Mouse (Mus musculus) left cerebral cortex, adult 2 months (tissue): Measurements from ENCODE around the gene Ank3. TPM values are rescaled to one million over a fixed set of nuclear protein-coding genes. Genes with fewer than 3 reads are reported as not detected.

Source experiments
- DNase-seq, 2 experiments: peaks; one replicate each; pipeline ENCODE4 v3.0.0; 2021 to 2022; ENCODE audit warnings: low spot score in 2 of 2, mixed read lengths in 1 of 2; ENCODE audit errors: extremely low spot score in 1 of 2
- H3K27ac ChIP-seq: fragments of 200-600 bp; 2 replicates; pipeline ENCODE4 v1.8.1; 2022
- H3K4me3 ChIP-seq: fragments of 200-600 bp; 2 replicates; pipeline ENCODE4 v1.8.1; 2022
- CTCF ChIP-seq: fragments of 200-600 bp; IDR thresholded peaks from 2 replicates; pipeline ENCODE4 v1.8.1; 2022; ENCODE audit warnings: antibody characterized with exemption, mild to moderate bottlenecking, moderate library complexity
- intact Hi-C: fragments of 180-260 bp; cut with DNase I; formaldehyde crosslinking; loops from one replicate; pipeline ENCODE4 v1.15.1; 2025
- total RNA-seq, 2 experiments: library from RNA; stranded (reverse); gene quantifications; 2 replicates each; pipeline ENCODE4 v1.2.3; 2021

Ank3 gene
- total RNA-seq, 2 experiments from 2014 or later: 520 to 555 TPM

GRCm38 (mm10) chr10:69497382-69497781, 98.8 kb downstream of the Ank3 start:
- no peak for DNase-seq
- H3K27ac ChIP-seq: no peak overlapping the region
- no peak overlapping the region for H3K4me3 ChIP-seq
- TF ChIP-seq CTCF: no peak
- intact Hi-C loops: no loop called here

GRCm38 (mm10) chr10:69500171-69500860, 101.7 kb downstream of the Ank3 start:
- intact Hi-C loops: no loop called here
- no peak overlapping the region for H3K4me3 ChIP-seq
- no peak for TF ChIP-seq CTCF
- H3K27ac ChIP-seq: peak overlapping the region; percentile 28; the same call in 1 of the 2 replicates
- DNase-seq: peak in 1 of 2 experiments; percentile 48

GRCm38 (mm10) chr10:69503791-69504190, 105.2 kb downstream of the Ank3 start:
- intact Hi-C loops: no loop called here
- H3K27ac ChIP-seq: no peak overlapping the region
- H3K4me3 ChIP-seq: no peak overlapping the region
- DNase-seq: no peak
- TF ChIP-seq CTCF: no peak

- no peak overlapping the region for H3K4me3 ChIP-seq
- intact Hi-C loops: no loop called here
- H3K27ac ChIP-seq: no peak overlapping the region
- TF ChIP-seq CTCF: no peak
- DNase-seq: no peak
Observed at GRCm38 (mm10) chr10:69507719-69508118, 109.1 kb downstream of the Ank3 start.

- no peak for TF ChIP-seq CTCF
- no peak overlapping the region for H3K4me3 ChIP-seq
- DNase-seq: peak in 1 of 2 experiments; percentile 24
- H3K27ac ChIP-seq: no peak overlapping the region
- intact Hi-C loops: no loop called here
Observed at GRCm38 (mm10) chr10:69510392-69510791, 111.8 kb downstream of the Ank3 start.

GRCm38 (mm10) chr10:69511234-69511633, 112.7 kb downstream of the Ank3 start:
- intact Hi-C loops: no loop called here
- Histone ChIP-seq H3K4me3 (no peak overlapping the region), H3K27ac (no peak overlapping the region)
- no peak for DNase-seq
- TF ChIP-seq CTCF: peak; percentile 47

- intact Hi-C loops: no loop called here
- no peak for TF ChIP-seq CTCF
- no peak for DNase-seq
Observed at GRCm38 (mm10) chr10:69521977-69522376, 123.4 kb downstream of the Ank3 start.

GRCm38 (mm10) chr10:69523202-69523601, 124.6 kb downstream of the Ank3 start:
- no peak for DNase-seq
- H3K4me3 ChIP-seq: no peak overlapping the region
- peak; percentile 48 for TF ChIP-seq CTCF
- intact Hi-C loops: no loop called here
- H3K27ac ChIP-seq: no peak overlapping the region

More at GRCm38 (mm10) chr10:69521977-69522376, 123.4 kb downstream of the Ank3 start:
- no peak overlapping the region for H3K4me3 ChIP-seq
- H3K27ac ChIP-seq: no peak overlapping the region

- Histone ChIP-seq H3K4me3 (no peak overlapping the region), H3K27ac (no peak overlapping the region)
- no peak for DNase-seq
- intact Hi-C loops: no loop called here
- TF ChIP-seq CTCF: no peak
Observed at GRCm38 (mm10) chr10:69527318-69527717, 128.7 kb downstream of the Ank3 start.

- Histone ChIP-seq H3K4me3 (no peak overlapping the region), H3K27ac (no peak overlapping the region)
- intact Hi-C loops: no loop called here
- TF ChIP-seq CTCF: no peak
- DNase-seq: no peak
Observed at GRCm38 (mm10) chr10:69528746-69529145, 130.2 kb downstream of the Ank3 start.

GRCm38 (mm10) chr10:69530326-69530725, 131.8 kb downstream of the Ank3 start:
- intact Hi-C loops: loop anchor here (5.0 kb wide), 1 partner anchor 102 kb away; no protein-coding TSS in a partner anchor
- no peak for TF ChIP-seq CTCF

GRCm38 (mm10) chr10:69531569-69531968, 133.0 kb downstream of the Ank3 start:
- Histone ChIP-seq H3K4me3 (no peak overlapping the region), H3K27ac (no peak overlapping the region)
- intact Hi-C loops: loop anchor here (5.0 kb wide), 1 partner anchor 101 kb away; no protein-coding TSS in a partner anchor
- TF ChIP-seq CTCF: peak; percentile 56
- no peak for DNase-seq

More at GRCm38 (mm10) chr10:69530326-69530725, 131.8 kb downstream of the Ank3 start:
- Histone ChIP-seq H3K27ac (no peak overlapping the region), H3K4me3 (no peak overlapping the region)
- DNase-seq: no peak
